Mouse (Mus musculus): ENCODE measurements around the gene Krtap19-9b.

The Krtap19-9b gene

GRCm38 (mm10) chr16:88932165-88932564 is at the start of gene Krtap19-9b:
Gene Krtap19-9b, minus strand, starts transcription at chr16:88932265.
- DNase-seq: no peak

DNA sequence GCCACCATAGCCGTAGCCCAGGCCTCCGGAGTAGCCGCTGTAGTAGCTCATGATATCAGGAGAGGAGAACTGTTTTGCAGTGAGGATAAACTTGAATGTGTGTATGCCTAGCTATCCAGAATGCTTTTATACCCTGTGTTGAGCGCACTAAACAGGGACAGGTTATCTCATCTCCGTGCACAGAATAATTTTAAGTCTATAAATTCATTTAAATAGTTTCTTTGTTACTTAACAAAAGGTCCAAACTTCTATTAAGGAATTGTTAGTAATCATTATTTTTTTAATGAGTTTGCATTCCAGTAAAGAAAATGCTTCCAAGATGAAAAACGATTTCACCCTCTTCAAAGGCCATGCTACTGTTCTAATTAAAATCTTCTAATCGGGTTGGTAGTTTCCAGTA is 30.7 kb upstream of the Krtap19-9b start, which contains the start of gene Krtap16-3:
Gene Krtap16-3, minus strand, starts transcription at position 101 of the 400 bp plus-strand sequence.
- no peak for DNase-seq

- DNase-seq: no peak
Observed at GRCm38 (mm10) chr16:88941106-88941505, 9.0 kb upstream of the Krtap19-9b start.

- DNase-seq: peak; percentile 5
Observed at GRCm38 (mm10) chr16:88938252-88938651, 6.2 kb upstream of the Krtap19-9b start.

DNA sequence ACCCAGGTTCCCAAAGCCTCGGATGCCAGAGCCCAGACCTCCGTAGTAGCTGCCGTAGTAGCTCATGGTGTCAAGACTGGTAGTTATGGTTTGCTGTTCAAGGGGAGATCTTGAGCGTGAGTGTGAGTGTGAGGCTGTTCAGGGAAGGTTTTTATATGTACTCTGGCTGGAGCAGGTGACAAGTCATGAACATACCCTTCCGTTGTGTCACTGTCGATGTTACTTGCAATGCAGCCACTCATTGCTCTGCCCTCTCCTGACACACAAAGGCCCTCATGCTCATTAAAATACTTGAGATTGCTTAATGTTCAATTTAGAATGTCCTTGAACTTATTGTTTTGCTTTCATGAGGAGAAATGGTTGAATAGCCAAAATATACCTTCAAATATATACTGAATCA is 35.7 kb downstream of the Krtap19-9b start, which contains the start of gene Krtap19-5:
Gene Krtap19-5, minus strand, starts transcription at position 101 of the 400 bp plus-strand sequence.
- DNase-seq: no peak

DNA sequence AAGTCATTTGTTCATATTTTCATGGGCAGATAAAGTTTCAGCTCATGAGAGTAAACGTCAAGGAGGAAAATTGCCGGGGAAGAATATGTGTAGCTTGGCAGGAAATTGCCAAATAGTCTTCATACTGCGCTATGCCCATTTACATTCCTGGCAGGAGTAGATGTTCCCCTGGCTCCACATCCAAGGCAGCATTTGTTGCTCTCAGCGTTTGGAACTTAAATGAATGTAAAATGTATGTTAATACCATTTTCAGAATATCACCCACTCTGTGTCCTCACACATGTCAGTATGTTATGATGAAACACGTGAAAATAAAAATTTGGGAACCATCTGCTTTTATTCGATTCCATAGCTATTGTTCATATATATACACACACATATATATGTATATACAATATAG is 45.2 kb downstream of the Krtap19-9b start:
- no peak for DNase-seq

DNA sequence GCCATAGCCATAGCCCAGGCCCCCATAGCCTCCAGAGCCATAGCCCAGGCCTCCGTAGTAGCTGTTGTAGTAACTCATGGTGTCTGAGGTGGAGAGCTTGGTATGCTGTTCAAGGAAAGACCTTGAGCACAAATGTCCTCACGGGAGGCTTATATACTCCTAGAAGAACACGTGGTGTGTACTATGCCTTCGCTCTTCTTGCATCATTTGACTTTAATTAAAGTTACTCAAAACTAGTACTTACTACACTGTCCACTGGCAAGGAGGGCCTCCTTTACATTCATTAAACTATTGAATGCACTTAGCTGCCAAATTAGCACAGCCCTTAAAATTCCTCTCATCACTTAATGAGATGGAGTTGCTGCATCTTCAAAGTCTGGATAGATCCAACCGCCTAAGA is 47.1 kb downstream of the Krtap19-9b start, which contains the start of gene Krtap19-4:
Gene Krtap19-4, minus strand, starts transcription at position 101 of the 400 bp plus-strand sequence.
- DNase-seq: no peak

Data from right cerebral cortex, postnatal 4 days (tissue).